ENCODE assay signal across 8 mouse cellular contexts in the genomic region with DNA sequence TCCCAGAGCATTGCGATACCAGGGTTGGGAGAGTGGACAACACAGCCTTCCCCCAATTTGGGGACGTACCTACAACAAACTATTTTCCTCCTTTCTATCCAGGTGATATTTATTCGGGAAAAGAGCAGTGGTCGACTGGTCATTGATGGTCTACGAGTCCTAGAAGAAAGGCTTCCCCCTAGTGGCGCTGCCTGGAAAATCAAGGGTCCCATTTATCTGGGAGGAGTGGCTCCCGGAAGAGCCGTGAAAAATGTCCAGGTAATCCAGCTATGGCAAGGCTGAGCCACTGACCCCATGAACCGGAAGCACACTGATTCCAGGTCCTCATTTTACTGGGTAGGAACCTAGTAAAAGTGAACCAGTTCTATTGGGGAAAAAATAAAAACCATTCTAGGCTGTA. TPM values are rescaled to one million over a fixed set of nuclear protein-coding genes. Genes with fewer than 3 reads are reported as not detected.
DNase-seq lines count a peak whose midpoint lies in the region; ATAC-seq and TF ChIP-seq lines count a peak whose summit lies in the region.

No protein-coding gene starts in this region.

- peak; percentile 26 for TF ChIP-seq CTCF in ES-Bruce4 (IDR thresholded peaks at IDR 0.05; ENCODE audit: low read depth, low read length)

- H3K4me3 ChIP-seq in kidney, embryonic 15.5 days (replicated peaks): no peak overlapping the region
- no peak overlapping the region for H3K4me3 ChIP-seq in ES-Bruce4 (ENCODE audit: low read depth, low read length)
- H3K4me3 ChIP-seq in forebrain, embryonic 10.5 days: no peak overlapping the region

- peak; percentile 30 for DNase-seq in kidney, adult 18-20 months
- peak; percentile 38 for DNase-seq in 416B (ENCODE audit: low read depth)
- peak; percentile 31 to 63 for DNase-seq in cerebellum, postnatal 25 days
- peak; percentile 45 for DNase-seq in lung, postnatal 14 days
- no peak for DNase-seq in T-cell, adult 2 months (ENCODE audit: low spot score)
- no peak for DNase-seq in forebrain, embryonic 10.5 days (ENCODE audit: extremely low spot score, low spot score)

- H3K4me1 ChIP-seq in kidney, embryonic 15.5 days: no peaks in the 10 kb centered on the region
- no peaks in the 10 kb centered on the region for H3K4me1 ChIP-seq in ES-Bruce4 (ENCODE audit: control insufficient read depth, insufficient read depth, low read length)
- no peaks in the 10 kb centered on the region for H3K4me1 ChIP-seq in forebrain, embryonic 10.5 days

- no peak overlapping the region for H3K9ac ChIP-seq in kidney, embryonic 15.5 days
- no peak overlapping the region for H3K9ac ChIP-seq in ES-Bruce4 (ENCODE audit: low read depth, poor library complexity, severe bottlenecking)

- WGBS in kidney, embryonic 15.5 days: 88% methylated on average over 9 of the region's 9 CpGs
- WGBS in forebrain, embryonic 10.5 days: 89% methylated on average over 9 of the region's 9 CpGs

- TF ChIP-seq EP300 in ES-Bruce4 (IDR thresholded peaks at IDR 0.05; ENCODE audit: insufficient read depth, low read depth, low read length): no peak

- no peak for ATAC-seq in kidney, embryonic 15.5 days (replicated peaks; ENCODE audit: low FRiP score)

- no peaks in the 10 kb centered on the region for H3K9me3 ChIP-seq in kidney, embryonic 15.5 days (replicated peaks)
- peaks cover 10% of the 10 kb centered on the region for H3K9me3 ChIP-seq in ES-Bruce4 (replicated peaks; ENCODE audit: control insufficient read depth, insufficient read depth, low read length, poor library complexity, severe bottlenecking)
- H3K9me3 ChIP-seq in forebrain, embryonic 10.5 days: no peaks in the 10 kb centered on the region

- no peaks in the 10 kb centered on the region for H3K27me3 ChIP-seq in kidney, embryonic 15.5 days
- no peaks in the 10 kb centered on the region for H3K27me3 ChIP-seq in ES-Bruce4 (ENCODE audit: control insufficient read depth, insufficient read depth, low read length, poor library complexity, severe bottlenecking)
- no peaks in the 10 kb centered on the region for H3K27me3 ChIP-seq in forebrain, embryonic 10.5 days (ENCODE audit: poor library complexity, severe bottlenecking)

- H3K27ac ChIP-seq in kidney, embryonic 15.5 days: no peak overlapping the region
- H3K27ac ChIP-seq in ES-Bruce4 (ENCODE audit: insufficient read depth, low read length): no peak overlapping the region
- no peak overlapping the region for H3K27ac ChIP-seq in forebrain, embryonic 10.5 days

- H3K36me3 ChIP-seq in kidney, embryonic 15.5 days: peaks cover 50% of the 10 kb centered on the region
- no peaks in the 10 kb centered on the region for H3K36me3 ChIP-seq in ES-Bruce4 (ENCODE audit: control insufficient read depth, insufficient read depth, low read length, poor library complexity, severe bottlenecking)
- H3K36me3 ChIP-seq in forebrain, embryonic 10.5 days (replicated peaks): no peaks in the 10 kb centered on the region; the same call in 1 of the 2 replicates

- no peak for TF ChIP-seq POLR2A in ES-Bruce4 (IDR thresholded peaks at IDR 0.05; ENCODE audit: insufficient read depth, low read length)

- H3K4me2 ChIP-seq in kidney, embryonic 15.5 days: no peak overlapping the region

RNA-seq across cellular contexts. Expression of a gene that starts 36.7 kb away (rescaled TPM):
- polyA plus RNA-seq in kidney, embryonic 15.5 days (2015; fragmentation: Nextera tagmentation; extraction: Ambion mirVana): 13.9 and 14.4 TPM in 2 replicates
- 3.5 and 4.5 TPM in 2 replicates for polyA plus RNA-seq in ES-Bruce4 (2011; ENCODE audit: insufficient read depth, insufficient read length, low read depth, missing spikeins)
- 13.0 and 14.3 TPM in 2 replicates for polyA plus RNA-seq in forebrain, embryonic 10.5 days (2016; fragmentation: Nextera tagmentation; extraction: Ambion mirVana)

RNA-seq across cellular contexts. Expression of a gene that starts 36.8 kb away (rescaled TPM):
- 15.6 and 16.2 TPM in 2 replicates for polyA plus RNA-seq in kidney, embryonic 15.5 days (2015; fragmentation: Nextera tagmentation; extraction: Ambion mirVana)
- 24.6 and 25.6 TPM in 2 replicates for polyA plus RNA-seq in ES-Bruce4 (2011; ENCODE audit: insufficient read depth, insufficient read length, low read depth, missing spikeins)
- 25.4 and 29.2 TPM in 2 replicates for polyA plus RNA-seq in forebrain, embryonic 10.5 days (2016; fragmentation: Nextera tagmentation; extraction: Ambion mirVana)

Comparison
In these comparisons a context has a peak if more than half of its experiments do, and no peak if none do; other contexts are left out.
1. DNase-seq: peak in kidney, adult 18-20 months (single experiment), 416B (single experiment), cerebellum, postnatal 25 days (2 of 2) and lung, postnatal 14 days (single experiment); none in T-cell, adult 2 months (single experiment) and forebrain, embryonic 10.5 days (single experiment).